Mouse (Mus musculus): ENCODE data around the gene Slc6a2.

Slc6a2 gene

DNA sequence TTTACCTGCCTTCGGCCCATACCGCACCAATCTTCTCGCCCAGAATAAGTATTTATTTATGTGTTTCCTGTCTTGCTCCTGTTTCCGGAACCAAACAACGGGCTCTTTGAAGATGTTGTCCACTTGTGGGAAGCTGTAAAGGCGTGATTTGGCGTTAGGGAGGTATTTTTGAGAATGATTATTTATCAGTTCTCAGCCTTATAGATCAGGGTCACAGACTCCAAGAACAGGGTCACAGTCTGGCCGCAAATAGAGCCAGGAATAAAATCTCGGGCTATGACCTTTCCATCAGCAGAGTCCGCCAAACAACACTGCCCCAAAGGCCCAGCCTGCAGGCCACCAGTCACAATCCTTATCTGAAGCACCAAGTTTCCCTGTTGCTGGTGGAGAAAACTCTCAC, at the start of gene Slc6a2:
TSS of gene Slc6a2 (plus strand) at position 301 of the 400 bp plus-strand sequence.
- in situ Hi-C loops (cut with MseI, MboI) = no loop called here

DNA sequence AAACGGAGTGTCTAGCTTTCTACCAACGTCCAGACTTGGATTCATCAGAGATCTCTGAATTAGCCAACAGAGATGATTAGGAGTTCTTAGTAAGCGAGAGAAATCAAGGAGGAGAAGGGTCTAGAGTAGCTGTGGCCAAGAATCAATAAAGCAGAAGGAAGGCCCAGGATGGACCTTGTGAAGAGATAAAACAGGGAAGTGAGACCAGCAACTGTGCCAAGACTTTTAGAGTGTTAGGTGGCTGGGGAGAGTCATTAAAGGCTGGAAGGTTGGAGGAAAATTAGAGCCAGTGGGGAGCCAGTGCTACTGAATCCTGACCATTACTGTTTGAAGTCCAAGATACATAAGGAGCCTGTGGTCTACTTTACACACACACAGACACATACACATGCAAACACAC, 48.4 kb upstream of the Slc6a2 start:
- in situ Hi-C loops (cut with MseI, MboI) = no loop called here

DNA sequence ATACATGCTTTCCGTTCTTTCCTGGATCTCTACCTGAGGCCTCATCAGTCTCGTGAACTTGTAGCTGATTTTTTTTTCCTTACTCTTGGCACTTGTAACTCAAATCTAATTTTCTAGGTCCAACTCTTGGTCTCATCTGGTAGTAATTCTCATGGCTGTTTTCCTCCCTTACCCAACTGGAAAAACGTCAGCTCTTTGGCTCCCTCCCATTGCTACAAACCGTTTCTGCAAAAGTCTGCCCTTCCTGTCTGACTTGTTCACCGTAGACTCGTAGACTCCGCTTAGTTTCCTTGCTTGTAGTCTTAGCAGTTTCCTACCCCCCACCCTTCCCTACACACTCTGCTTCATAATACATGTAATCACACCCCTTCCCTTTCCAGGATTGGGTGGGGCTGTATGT, 46.5 kb upstream of the Slc6a2 start:
- in situ Hi-C loops (cut with MseI, MboI) = no loop called here

DNA sequence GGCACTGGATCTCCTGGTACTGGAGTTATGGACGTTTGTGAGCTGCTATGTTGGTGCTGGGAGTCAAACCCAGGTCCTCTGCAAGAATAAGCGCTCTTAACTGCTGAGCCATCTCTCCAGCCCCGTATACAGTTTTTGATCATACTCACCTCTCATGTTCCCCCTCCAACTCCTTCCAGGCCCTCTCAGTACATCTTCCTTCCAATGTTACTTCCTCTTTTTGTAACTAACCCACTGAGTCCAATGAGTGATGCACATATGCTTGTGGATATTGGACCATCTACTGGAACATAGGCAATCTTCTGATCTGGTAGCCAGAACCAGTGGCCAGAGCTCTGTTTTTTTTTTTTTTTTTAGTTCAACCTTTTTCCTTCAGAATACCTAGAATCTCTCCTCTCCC, 43.8 kb upstream of the Slc6a2 start:
- in situ Hi-C loops (cut with MseI, MboI) = no loop called here

DNA sequence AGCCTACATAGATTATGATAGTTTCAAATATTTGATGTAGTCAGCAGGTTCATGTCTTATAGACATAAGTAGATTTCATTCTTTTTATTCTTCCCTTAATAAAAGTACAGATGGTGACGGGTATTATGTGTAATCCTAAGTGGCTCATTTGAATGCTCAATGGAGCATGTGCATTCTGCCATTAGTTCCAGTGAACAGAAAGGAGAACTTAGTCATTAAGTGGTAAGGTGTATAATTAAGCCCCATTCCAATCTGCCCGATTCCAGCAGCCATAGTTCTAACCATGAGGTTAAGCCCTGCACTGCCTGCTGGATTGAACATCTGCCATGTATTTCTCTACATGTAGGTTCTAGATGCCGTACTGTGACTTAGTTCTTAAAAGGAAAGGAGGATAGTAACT, 38.1 kb upstream of the Slc6a2 start:
- in situ Hi-C loops (cut with MseI, MboI) = no loop called here

DNA sequence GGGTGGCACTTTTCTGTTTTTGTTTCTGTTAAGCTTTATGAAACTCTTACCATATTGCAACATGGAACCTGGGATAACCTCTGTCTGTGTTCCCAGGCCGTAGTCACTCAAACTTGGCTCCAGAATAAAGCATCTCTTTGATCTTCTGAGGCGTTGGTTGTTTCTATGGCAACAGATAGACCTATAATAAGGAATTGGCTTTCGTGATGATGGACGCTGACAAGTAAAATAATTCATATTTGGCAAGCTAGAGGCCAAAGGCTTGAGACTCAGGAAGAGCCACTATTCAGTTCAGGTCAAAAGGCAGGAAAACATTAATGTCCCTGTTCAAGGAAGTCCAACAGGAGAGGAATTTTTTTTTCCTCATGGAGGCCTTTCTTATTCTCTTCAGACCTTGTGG, 30.9 kb upstream of the Slc6a2 start:
- in situ Hi-C loops (cut with MseI, MboI) = no loop called here

DNA sequence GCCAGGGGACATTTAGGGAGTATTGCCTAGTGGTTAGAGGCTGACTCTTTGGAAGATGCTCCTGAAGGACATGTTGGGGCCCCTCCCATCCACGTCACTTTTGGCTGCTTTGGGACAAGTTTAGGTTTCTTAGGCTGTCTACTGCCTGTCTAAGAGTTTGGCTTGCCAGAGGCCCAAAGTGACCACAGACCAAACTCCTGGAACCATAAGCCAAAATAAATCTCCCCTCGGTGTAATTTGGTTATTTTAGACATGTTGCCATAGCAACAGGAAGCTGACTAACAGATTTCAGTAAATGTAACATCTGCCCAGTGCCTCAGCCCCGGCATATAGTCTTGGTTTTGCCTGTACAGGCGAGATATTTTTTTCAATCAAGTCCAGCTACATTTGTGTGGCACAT, 21.8 kb upstream of the Slc6a2 start:
- in situ Hi-C loops (cut with MseI, MboI) = no loop called here

DNA sequence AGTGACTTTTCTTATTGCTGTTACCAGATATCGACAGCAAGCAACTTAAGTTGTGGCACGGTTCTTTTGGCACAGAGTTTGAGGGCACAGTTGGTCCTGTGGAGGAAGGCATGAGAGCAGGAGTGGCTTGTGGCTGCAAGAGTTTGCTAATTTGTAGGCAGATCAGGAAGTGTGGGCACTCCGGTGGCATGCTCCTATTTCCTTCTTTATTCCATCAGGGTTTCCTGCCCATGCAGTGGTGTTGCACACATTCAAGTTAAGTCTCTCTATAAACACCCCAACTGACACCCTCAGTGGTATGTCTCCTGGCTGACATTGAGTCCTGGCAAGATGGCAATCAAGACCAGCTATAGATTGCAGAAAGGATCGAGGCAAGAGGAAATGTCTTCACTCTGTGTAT, 10.8 kb upstream of the Slc6a2 start:
- in situ Hi-C loops (cut with MseI, MboI) = no loop called here

DNA sequence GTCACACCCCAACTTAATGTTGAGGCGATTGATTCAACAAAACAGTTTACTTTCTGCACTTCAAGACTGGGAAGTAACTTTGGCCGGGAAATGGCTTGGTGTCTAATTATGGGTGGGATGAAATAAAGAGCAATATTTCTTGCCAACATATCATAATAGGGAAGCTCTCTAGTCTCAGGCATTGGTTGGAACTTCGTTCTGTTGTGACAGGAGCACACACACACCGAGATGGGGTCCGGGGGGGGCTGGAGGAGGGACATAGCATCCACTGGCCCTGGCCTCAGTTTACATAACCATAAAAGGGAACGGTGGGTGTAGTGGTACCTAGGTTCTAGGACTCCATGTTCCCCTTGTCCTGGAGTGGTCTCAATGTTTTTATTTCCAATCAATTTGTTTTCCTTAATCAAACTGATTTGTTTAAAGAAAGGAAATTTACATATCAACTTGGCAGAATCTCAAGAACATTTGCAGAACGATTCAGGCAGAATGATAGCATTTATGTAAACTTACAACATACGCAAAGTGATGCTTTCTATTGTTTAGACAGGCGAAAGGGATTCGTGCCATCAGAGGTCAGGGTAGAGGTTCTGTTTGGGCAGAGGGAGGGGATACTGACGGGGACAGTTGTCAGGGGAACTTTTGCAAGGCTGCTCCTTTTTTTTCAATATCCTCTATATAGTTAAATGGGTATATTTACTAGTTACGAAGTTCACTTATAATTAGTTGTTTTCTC, 9.1 kb upstream of the Slc6a2 start:
- in situ Hi-C loops (cut with MseI, MboI) = no loop called here

DNA sequence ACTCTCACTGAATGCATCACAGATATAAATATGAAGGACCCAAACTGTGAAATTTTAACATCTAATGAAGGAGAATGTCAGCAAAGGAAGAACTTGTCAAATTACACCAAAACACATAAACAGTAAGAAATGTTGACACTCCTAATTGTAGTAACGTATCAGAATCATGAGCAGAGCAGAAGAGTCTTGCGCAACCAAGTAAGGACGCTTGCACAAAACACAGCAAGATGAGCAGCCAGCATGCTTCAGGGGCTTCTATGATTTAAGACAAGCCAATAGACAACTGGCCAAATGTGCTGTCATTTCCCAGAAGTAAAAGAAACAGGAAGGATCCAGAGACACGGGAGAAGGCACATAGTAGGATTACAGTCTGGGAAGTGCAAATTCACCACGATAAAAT, 5.8 kb upstream of the Slc6a2 start:
- in situ Hi-C loops (cut with MseI, MboI) = no loop called here

DNA sequence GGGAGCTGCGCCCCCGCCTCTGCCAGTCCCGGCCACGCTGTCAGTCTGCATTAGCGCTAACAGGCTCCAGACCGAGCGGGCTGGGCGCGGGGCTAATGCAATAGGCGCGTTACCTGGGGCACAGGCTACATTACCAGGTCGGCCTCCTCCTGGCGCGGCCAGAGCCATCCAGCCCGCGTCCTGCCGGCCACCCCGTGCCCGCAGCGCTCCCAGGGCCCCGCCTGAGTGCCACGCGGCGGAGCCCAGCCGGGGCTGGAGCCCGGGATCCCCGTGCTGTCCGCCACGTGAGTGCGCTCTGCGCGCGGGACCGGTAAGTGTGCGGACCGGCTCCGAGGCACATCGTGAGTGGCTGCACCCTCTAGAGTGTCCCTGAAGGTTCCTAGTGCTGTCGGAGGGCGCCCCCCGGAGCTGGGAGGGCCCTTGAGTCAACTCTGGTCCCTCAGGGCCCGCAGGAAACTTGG, 602 bp downstream of the Slc6a2 start:
- in situ Hi-C loops (cut with MseI, MboI) = no loop called here

DNA sequence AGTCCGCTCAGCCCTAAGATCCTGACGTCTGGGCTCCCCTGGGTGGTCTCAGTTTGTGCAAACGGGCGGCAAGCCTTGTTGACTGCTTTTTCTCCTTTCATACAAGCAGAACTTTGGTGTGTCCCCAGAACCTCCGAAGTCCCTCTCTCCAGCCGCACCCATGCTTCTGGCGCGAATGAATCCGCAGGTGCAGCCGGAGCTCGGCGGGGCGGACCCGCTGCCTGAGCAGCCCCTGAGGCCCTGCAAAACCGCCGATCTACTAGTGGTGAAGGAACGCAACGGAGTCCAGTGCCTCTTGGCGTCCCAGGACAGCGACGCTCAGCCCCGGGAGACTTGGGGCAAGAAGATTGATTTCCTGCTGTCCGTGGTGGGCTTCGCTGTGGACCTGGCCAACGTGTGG, 1.2 kb downstream of the Slc6a2 start:
- in situ Hi-C loops (cut with MseI, MboI) = no loop called here

DNA sequence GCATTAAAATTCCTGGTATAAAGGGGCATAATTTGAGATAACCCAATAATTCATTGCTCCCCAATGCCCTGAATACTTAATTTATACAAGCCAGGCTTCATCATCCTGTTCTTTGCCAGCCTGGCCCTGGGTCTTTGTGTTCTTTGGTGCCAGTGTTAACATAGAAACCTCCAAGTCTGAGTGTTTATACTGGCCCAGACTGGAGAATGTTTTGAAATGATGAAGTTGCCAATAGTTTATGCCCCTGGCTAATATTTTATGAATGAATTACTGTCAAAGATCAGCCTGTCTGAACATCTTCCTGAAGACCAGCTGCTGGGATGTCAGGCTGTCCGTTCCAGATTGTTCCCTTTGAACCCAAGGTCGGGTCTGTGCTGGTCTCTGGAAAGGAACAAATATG, 4.7 kb downstream of the Slc6a2 start:
- in situ Hi-C loops (cut with MseI, MboI) = no loop called here

DNA sequence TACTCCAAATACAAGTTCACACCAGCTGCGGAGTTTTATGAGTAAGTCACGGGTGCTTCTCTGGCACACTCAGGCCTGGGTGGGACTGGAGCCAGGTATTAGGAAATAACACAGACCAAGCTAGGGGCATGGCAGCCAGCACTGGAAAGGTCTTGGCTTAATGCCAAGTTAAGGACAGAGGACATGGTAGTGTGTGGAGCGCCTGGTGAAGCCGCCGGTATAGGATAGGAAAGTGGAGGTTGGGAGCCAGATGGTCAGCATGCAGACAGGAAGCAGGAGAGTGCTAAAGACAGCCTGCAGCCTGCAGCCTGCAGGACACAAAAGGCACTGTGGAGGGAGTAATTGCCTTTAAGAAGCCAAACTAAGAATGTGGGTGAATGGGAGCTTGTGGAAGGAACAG, 13.1 kb downstream of the Slc6a2 start:
- in situ Hi-C loops (cut with MseI, MboI) = no loop called here

DNA sequence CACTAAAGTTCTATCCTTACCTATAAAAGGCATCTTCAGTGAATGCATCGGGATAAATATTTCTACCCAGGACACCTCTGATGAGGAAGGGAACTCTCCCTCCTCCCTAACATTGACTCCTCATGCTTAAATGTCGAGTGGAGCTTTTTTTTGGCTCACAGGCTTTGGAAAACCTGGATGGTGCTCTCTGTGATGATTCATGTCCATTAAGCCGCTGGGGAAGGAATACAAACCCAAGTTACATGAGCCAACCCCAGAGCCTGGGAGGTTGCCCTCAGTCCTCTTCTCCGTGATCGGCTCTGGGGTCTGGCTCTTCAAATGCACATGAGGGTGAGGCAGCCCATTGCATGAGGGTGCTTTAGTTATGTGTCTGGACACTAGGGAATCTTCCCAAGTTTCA, 16.8 kb downstream of the Slc6a2 start:
- in situ Hi-C loops (cut with MseI, MboI) = no loop called here

DNA sequence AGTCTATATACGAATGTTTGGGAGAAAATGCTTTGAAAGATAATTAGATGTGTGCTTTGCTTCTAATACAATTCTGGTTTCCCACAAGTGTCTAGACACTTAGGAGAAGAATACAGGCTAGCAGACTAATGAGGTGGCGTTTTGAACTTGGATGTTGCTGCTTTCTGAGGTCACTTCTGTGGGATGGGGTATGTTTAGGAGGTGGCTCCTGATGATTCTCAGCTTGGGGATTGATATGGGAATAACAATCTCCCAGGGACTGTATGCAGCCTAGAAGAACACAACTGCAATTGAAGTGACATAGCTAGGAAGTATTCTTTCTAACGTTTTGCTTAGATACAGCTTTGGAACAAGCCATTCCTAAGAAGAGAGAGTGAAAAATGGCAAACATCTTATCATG, 22.6 kb downstream of the Slc6a2 start:
- in situ Hi-C loops (cut with MseI, MboI) = no loop called here

DNA sequence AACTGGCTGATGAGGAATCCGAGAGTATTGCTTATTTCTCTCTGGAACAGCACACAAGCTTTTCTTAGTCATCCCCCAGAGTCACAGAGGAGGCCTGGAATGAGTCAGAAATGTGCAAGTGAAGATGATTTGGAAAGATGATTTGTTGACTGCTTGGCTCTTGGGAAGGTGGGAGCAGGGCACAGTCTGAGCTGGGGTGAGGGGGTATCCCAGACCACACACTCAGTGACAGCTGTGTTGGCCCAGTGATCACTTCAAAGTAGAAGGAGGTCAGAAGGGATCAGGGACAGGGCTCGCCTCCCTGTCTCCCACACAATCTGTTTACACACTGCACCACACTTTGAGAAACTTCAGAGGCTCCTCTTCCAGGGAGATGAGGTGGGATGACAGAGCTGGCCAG, 24.5 kb downstream of the Slc6a2 start:
- in situ Hi-C loops (cut with MseI, MboI) = no loop called here

DNA sequence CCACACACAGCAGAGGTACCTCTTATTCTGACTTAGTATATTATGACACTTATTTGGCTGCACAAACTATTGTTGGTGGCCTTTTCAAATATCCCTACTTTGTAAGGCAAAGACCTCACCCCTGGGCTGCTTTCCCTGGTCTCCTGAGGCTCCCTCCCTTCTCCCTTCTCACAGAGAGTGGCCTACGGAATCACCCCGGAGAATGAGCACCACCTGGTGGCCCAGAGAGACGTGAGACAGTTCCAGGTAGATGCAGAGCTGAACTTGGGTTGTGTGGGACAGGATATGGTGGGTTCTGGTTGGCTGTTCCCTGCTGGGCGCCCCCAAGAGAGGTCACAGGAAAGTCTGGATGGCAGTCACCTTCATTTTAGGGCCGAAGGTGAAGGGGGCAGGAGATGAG, 37.0 kb downstream of the Slc6a2 start:
- in situ Hi-C loops (cut with MseI, MboI) = loop anchor here in 1 of 2 experiments (5.0 kb wide), 1 partner anchor 175 kb away; no protein-coding TSS in a partner anchor

DNA sequence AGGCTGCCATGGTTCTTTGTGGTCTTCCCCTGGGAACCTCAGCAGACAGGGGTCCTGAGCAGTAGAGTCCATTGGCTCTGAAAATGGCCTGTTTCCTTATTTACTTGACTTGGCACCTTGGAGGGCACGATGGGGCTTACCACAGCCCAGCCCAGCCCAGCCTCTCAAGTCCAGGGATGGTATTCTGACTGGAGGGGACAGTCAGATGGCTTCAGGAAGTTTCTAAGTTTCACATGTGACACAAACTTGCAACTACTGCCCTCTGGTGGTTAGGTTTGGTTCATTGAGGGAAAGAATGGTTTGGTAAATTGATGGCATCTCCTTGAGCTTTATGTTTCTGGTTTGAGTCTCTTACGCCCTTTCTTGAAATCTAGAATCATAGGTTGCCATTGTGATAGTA, 38.7 kb downstream of the Slc6a2 start:
- in situ Hi-C loops (cut with MseI, MboI) = loop anchor here in 1 of 2 experiments (5.0 kb wide), 1 partner anchor 176 kb away; no protein-coding TSS in a partner anchor

DNA sequence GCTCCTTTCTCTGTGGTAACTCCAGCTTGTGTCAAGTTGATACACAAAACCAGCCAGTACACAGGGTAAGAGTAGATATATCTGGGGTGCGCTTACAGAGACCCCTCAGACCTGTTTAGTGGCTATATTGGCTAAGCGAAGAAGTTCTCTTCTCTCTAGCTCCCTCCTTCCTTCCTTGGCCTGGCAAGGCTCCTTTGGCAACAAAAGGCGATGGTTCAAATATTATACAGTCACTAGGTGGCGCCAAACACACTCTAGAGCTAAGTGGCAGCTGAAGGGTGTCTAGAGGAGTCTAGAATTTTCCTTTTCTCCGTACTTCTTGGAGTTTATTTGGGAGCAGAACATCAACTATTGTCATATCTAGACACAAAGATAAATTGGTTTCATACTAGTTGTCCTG, 50.4 kb downstream of the Slc6a2 start:
- in situ Hi-C loops (cut with MseI, MboI) = loop anchor here in 1 of 2 experiments (5.0 kb wide), 2 partner anchors 37 to 87 kb away; partner anchors contain the start of gene Ces1a

DNA sequence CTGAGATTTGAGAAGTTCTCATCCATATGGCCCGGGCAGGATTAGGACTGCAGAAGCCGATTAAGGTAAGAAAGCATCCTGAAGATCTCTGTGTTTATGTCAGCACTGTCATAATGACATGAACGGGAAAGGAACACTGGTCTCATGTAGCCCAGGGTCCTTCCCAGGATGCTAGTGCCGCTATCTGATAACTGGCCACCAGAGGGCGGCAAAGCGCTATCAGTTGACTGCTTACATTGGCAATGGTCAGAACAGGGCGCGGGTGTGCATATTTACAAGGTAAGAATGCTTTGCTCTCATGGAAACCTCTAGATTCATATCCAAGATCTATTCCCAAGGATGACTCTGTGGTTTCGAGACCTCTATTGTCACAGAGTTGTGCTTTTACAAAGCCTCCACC, 51.6 kb downstream of the Slc6a2 start:
- in situ Hi-C loops (cut with MseI, MboI) = loop anchor here in 1 of 2 experiments (5.0 kb wide), 2 partner anchors 36 to 86 kb away; partner anchors contain the start of gene Ces1a

DNA sequence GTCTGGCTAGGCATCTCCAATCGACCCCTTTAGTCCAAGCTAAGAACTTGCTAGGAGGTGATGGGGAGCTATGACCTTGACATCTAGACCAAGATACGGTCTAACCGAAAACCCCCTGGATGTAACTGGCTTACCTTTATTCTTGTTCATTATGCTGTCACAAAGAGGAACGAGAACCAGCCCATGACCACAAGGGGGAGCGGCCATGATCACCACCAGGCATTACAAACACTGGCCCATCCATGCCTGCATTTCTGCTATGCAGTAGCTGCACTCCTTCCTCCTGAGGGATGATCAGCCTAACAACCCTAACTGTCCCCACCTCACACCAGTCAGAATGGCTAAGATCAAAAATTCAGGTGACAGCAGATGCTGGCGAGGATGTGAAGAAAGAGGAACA, 52.3 kb downstream of the Slc6a2 start:
- in situ Hi-C loops (cut with MseI, MboI) = loop anchor here in 1 of 2 experiments (5.0 kb wide), 2 partner anchors 35 to 85 kb away; partner anchors contain the start of gene Ces1a

DNA sequence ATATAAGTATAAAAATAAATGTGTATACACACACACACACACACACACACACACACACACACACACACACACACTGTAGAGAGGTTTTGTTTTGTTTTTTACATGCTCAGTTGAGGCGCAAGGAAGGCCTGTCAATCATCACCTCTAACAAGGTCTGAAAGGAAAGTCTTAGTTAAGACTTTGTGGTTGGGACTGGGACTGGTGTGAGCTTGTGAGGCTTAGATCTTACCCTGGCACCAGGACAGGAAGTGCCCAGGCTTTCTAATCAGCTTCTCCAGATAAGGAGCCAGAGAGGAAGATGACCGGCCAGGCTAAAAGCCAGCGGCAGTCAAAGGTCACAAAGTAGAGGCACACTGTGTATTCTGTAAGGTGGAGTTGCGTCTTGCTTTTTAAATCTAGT, 54.4 kb downstream of the Slc6a2 start:
- in situ Hi-C loops (cut with MseI, MboI) = loop anchor here in 1 of 2 experiments (5.0 kb wide), 2 partner anchors 33 to 83 kb away; partner anchors contain the start of gene Ces1a
